Mouse (Mus musculus) embryonic facial prominence, embryonic 10.5 days (tissue): ENCODE data around the gene Mid1. TPM values are rescaled to one million over a fixed set of nuclear protein-coding genes. Genes with fewer than 3 reads are reported as not detected.

ENCODE experiments used
- DNase-seq: peaks from one replicate; pipeline ENCODE4 v3.0.0-alpha.2; 2017; ENCODE audit warnings: low spot score
- H3K27ac ChIP-seq: fragments of 300-500 bp; sonication (generic); replicated peaks from 2 replicates; pipeline ENCODE4 v1.5.1; 2016; ENCODE audit warnings: mild to moderate bottlenecking
- H3K27me3 ChIP-seq: fragments of 300-500 bp; sonication (generic); replicated peaks from 2 replicates; pipeline ENCODE4 v1.6.1; 2016; ENCODE audit warnings: low read depth, mild to moderate bottlenecking; ENCODE audit not compliant: poor library complexity, severe bottlenecking
- H3K36me3 ChIP-seq: fragments of 300-500 bp; sonication (generic); replicated peaks from 2 replicates; pipeline ENCODE4 v1.6.1; 2016; ENCODE audit warnings: mild to moderate bottlenecking, moderate library complexity
- H3K4me1 ChIP-seq: fragments of 300-500 bp; sonication (generic); 2 replicates; pipeline ENCODE4 v1.6.1; 2016
- H3K4me3 ChIP-seq: fragments of 300-500 bp; sonication (generic); 2 replicates; pipeline ENCODE4 v1.5.1; 2016; ENCODE audit warnings: mild to moderate bottlenecking, moderate library complexity
- H3K9me3 ChIP-seq: fragments of 300-500 bp; sonication (generic); 2 replicates; pipeline ENCODE4 v1.6.1; 2016; ENCODE audit warnings: mild to moderate bottlenecking
- WGBS: fragments of 180-500 bp; shearing (Covaris S2); methylation state at CpG from one replicate; pipeline ENCODE4 v1.1.7; 2016; 5-methylcytosine and 5-hydroxymethylcytosine counted together
- polyA plus RNA-seq: library from polyadenylated mRNA; unstranded; fragments of >200 nt; fragmentation: Nextera tagmentation; extraction: Ambion mirVana; gene quantifications from 2 replicates; pipeline ENCODE4 v1.2.1, GENCODE M21; 2016

Mid1 gene
- polyA plus RNA-seq, 1 experiment from 2014 or later, result 18.6 TPM

- Histone ChIP-seq H3K4me3 (no peak overlapping the region), H3K27ac (no peak overlapping the region), H3K36me3 (no peaks in the 10 kb centered on the region), H3K9me3 (no peaks in the 10 kb centered on the region), H3K4me1 (peaks cover 5% of the 10 kb centered on the region), H3K27me3 (peaks cover 88% of the 10 kb centered on the region)
- WGBS, result 7% methylated on average over 5 of the region's 5 CpGs
- peak; percentile 24 for DNase-seq
Observed at GRCm38 (mm10) chrX:169906054-169906508, 221.1 kb downstream of the Mid1 start.

- 84% methylated on average over 2 of the region's 2 CpGs for WGBS
- peaks cover 5% of the 10 kb centered on the region for H3K4me1 ChIP-seq
Observed at GRCm38 (mm10) chrX:169909898-169910297, 224.9 kb downstream of the Mid1 start.

GRCm38 (mm10) chrX:169915738-169916137, 230.7 kb downstream of the Mid1 start:
- H3K4me3 ChIP-seq, result no peak overlapping the region
- H3K27me3 ChIP-seq, result peaks cover 88% of the 10 kb centered on the region
- DNase-seq, result no peak
- no peaks in the 10 kb centered on the region for H3K9me3 ChIP-seq
- H3K27ac ChIP-seq, result no peak overlapping the region
- WGBS, result 88% methylated on average over 6 of the region's 6 CpGs
- no peaks in the 10 kb centered on the region for H3K36me3 ChIP-seq
- H3K4me1 ChIP-seq, result 0 out of 2 replicates have a peak, but pooled peaks cover 1% of the 10 kb centered on the region

More at GRCm38 (mm10) chrX:169909898-169910297, 224.9 kb downstream of the Mid1 start:
- no peak for DNase-seq
- Histone ChIP-seq H3K9me3 (no peaks in the 10 kb centered on the region), H3K36me3 (no peaks in the 10 kb centered on the region), H3K27me3 (peaks cover 87% of the 10 kb centered on the region), H3K4me3 (no peak overlapping the region), H3K27ac (no peak overlapping the region)

GRCm38 (mm10) chrX:169922541-169922940, 237.5 kb downstream of the Mid1 start:
- Histone ChIP-seq H3K27me3 (peaks cover 91% of the 10 kb centered on the region), H3K4me3 (no peak overlapping the region), H3K4me1 (peaks cover 18% of the 10 kb centered on the region; the same call in 1 of the 2 replicates), H3K27ac (no peak overlapping the region), H3K36me3 (peaks cover 6% of the 10 kb centered on the region), H3K9me3 (no peaks in the 10 kb centered on the region)
- DNase-seq, result no peak
- WGBS, result 74% methylated on average over 2 of the region's 2 CpGs

GRCm38 (mm10) chrX:169923417-169923816, 238.4 kb downstream of the Mid1 start:
- Histone ChIP-seq H3K4me1 (peaks cover 18% of the 10 kb centered on the region; the same call in 1 of the 2 replicates), H3K9me3 (no peaks in the 10 kb centered on the region), H3K4me3 (no peak overlapping the region), H3K36me3 (peaks cover 8% of the 10 kb centered on the region), H3K27me3 (peaks cover 90% of the 10 kb centered on the region), H3K27ac (no peak overlapping the region)
- 60% methylated on average over 1 of the region's 1 CpGs for WGBS
- DNase-seq, result no peak

- H3K36me3 ChIP-seq, result peaks cover 8% of the 10 kb centered on the region
- DNase-seq, result peak; percentile 30
- no peak overlapping the region for H3K4me3 ChIP-seq
- no peak overlapping the region for H3K27ac ChIP-seq
- peaks cover 18% of the 10 kb centered on the region; the same call in 1 of the 2 replicates for H3K4me1 ChIP-seq
- WGBS, result 31% methylated on average over 7 of the region's 7 CpGs
- H3K27me3 ChIP-seq, result peaks cover 93% of the 10 kb centered on the region
- no peaks in the 10 kb centered on the region for H3K9me3 ChIP-seq
Observed at GRCm38 (mm10) chrX:169925600-169925999, 240.6 kb downstream of the Mid1 start.

- no peaks in the 10 kb centered on the region for H3K9me3 ChIP-seq
- H3K4me3 ChIP-seq, result no peak overlapping the region
- no peak overlapping the region for H3K27ac ChIP-seq
- 80% methylated on average over 28 of the region's 28 CpGs for WGBS
- DNase-seq, result no peak
- peaks cover 12% of the 10 kb centered on the region; the same call in 1 of the 2 replicates for H3K4me1 ChIP-seq
- H3K27me3 ChIP-seq, result peaks cover 94% of the 10 kb centered on the region
- peaks cover 8% of the 10 kb centered on the region for H3K36me3 ChIP-seq
Observed at GRCm38 (mm10) chrX:169927110-169927817, 242.3 kb downstream of the Mid1 start.

- Histone ChIP-seq H3K9me3 (no peaks in the 10 kb centered on the region), H3K27me3 (peaks cover 86% of the 10 kb centered on the region), H3K36me3 (peaks cover 8% of the 10 kb centered on the region), H3K27ac (no peak overlapping the region), H3K4me3 (no peak overlapping the region), H3K4me1 (peaks cover 9% of the 10 kb centered on the region)
- 65% methylated on average over 2 of the region's 2 CpGs for WGBS
- DNase-seq, result no peak
Observed at GRCm38 (mm10) chrX:169930868-169931267, 245.9 kb downstream of the Mid1 start.

- no peaks in the 10 kb centered on the region for H3K36me3 ChIP-seq
- H3K9me3 ChIP-seq, result no peaks in the 10 kb centered on the region
- peaks cover 85% of the 10 kb centered on the region for H3K27me3 ChIP-seq
- no peak for DNase-seq
- H3K4me3 ChIP-seq, result no peak overlapping the region
- WGBS, result 78% methylated on average over 3 of the region's 3 CpGs
- H3K27ac ChIP-seq, result no peak overlapping the region
- peaks cover 5% of the 10 kb centered on the region for H3K4me1 ChIP-seq
Observed at GRCm38 (mm10) chrX:169933228-169933627, 248.2 kb downstream of the Mid1 start.

- peaks cover 5% of the 10 kb centered on the region for H3K4me1 ChIP-seq
Observed at GRCm38 (mm10) chrX:169937119-169937719, 252.2 kb downstream of the Mid1 start.

GRCm38 (mm10) chrX:169940531-169940930, 255.5 kb downstream of the Mid1 start:
- WGBS, result 90% methylated on average over 4 of the region's 4 CpGs
- Histone ChIP-seq H3K27ac (no peak overlapping the region), H3K36me3 (no peaks in the 10 kb centered on the region), H3K9me3 (no peaks in the 10 kb centered on the region), H3K4me1 (peaks cover 5% of the 10 kb centered on the region), H3K4me3 (no peak overlapping the region), H3K27me3 (peaks cover 58% of the 10 kb centered on the region)
- no peak for DNase-seq

More at GRCm38 (mm10) chrX:169937119-169937719, 252.2 kb downstream of the Mid1 start:
- H3K4me3 ChIP-seq, result no peak overlapping the region
- H3K27me3 ChIP-seq, result peaks cover 70% of the 10 kb centered on the region
- 52% methylated on average over 5 of the region's 5 CpGs for WGBS
- H3K36me3 ChIP-seq, result no peaks in the 10 kb centered on the region
- no peaks in the 10 kb centered on the region for H3K9me3 ChIP-seq
- no peak for DNase-seq
- H3K27ac ChIP-seq, result no peak overlapping the region

GRCm38 (mm10) chrX:169950596-169950995, 265.6 kb downstream of the Mid1 start:
- Histone ChIP-seq H3K4me1 (no peaks in the 10 kb centered on the region), H3K9me3 (no peaks in the 10 kb centered on the region), H3K4me3 (no peak overlapping the region), H3K27ac (no peak overlapping the region), H3K36me3 (no peaks in the 10 kb centered on the region), H3K27me3 (peaks cover 39% of the 10 kb centered on the region)
- 75% methylated on average over 1 of the region's 1 CpGs for WGBS
- no peak for DNase-seq

GRCm38 (mm10) chrX:169969337-169969736, 284.3 kb downstream of the Mid1 start:
- no peak overlapping the region for H3K4me3 ChIP-seq
- no peaks in the 10 kb centered on the region for H3K4me1 ChIP-seq
- 86% methylated on average over 1 of the region's 1 CpGs for WGBS
- no peak overlapping the region for H3K27ac ChIP-seq
- 0 out of 2 replicates have a peak, but pooled peaks cover 4% of the 10 kb centered on the region for H3K27me3 ChIP-seq
- H3K9me3 ChIP-seq, result peaks cover 34% of the 10 kb centered on the region
- DNase-seq, result no peak
- H3K36me3 ChIP-seq, result peaks cover 47% of the 10 kb centered on the region
